Mouse (Mus musculus) left cerebral cortex, adult 18-20 months (tissue): Measurements from ENCODE around the gene Tmem251. TPM values are rescaled to one million over a fixed set of nuclear protein-coding genes. Genes with fewer than 3 reads are reported as not detected.
A peak's percentile ranks its signal among the peaks of the same experiment; 100 is the strongest.

Experiments used
- DNase-seq, 2 experiments: peaks; one replicate each; pipeline ENCODE4 v3.0.0; 2021 to 2022; ENCODE audit warnings: low spot score in 2 of 2, mixed read lengths in 1 of 2
- total RNA-seq, 2 experiments: library from RNA; stranded (reverse); gene quantifications; 2 replicates each; pipeline ENCODE4 v1.2.3; 2021

The Tmem251 gene
- total RNA-seq, 2 experiments from 2014 or later, result 5.1 to 5.7 TPM

DNA sequence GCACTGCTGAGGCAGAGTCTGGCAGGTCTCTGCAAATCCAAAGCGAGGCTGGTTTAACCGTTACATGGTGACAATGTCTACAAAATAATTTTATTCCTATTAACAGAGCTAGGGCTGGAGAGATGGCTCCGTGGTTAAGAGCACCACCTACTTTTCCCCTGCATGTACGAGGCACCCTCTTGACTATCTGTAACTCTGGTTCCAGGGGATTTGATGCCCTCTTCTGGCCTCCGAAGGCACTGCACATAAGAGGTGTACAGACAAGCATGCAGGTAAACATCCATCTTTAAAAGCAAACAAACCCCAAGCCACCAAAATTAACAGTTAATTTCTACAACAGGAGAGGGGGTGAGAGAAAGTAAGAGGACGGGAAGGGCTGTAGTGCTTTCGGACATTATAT lies 12.7 kb downstream of the Tmem251 start:
- DNase-seq, result no peak

DNA sequence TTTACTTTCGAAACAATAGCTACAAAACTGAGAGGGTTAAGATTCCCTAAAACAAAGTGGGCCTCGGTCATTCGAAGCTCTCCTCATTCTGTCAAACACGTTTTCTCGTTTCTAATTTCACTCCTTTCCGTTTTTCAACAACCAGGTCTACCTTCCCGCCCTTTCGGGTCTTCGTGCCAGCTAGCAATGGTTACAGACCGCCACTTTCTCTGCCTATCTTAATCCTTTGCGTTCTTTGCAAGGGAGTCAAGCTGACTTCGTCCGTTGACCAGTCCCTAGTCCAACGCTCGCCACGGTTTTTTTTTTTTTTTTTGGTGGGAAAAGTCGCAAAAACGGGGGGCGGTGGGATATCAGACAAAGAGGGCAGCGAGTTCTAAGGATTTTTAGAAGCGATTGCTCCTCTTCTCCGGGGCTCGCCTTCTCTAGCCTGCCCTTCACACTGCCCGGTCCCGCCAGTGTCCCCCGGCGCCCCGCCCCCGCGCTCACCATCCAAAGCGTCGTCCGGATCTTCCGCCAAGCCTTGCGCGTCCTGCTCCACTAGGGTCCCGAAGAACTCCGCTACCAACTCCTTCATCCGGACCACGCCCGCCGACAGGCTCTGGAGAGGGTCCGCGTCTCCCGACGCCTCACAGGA lies 13.6 kb downstream of the Tmem251 start:
- DNase-seq, result no peak

DNA sequence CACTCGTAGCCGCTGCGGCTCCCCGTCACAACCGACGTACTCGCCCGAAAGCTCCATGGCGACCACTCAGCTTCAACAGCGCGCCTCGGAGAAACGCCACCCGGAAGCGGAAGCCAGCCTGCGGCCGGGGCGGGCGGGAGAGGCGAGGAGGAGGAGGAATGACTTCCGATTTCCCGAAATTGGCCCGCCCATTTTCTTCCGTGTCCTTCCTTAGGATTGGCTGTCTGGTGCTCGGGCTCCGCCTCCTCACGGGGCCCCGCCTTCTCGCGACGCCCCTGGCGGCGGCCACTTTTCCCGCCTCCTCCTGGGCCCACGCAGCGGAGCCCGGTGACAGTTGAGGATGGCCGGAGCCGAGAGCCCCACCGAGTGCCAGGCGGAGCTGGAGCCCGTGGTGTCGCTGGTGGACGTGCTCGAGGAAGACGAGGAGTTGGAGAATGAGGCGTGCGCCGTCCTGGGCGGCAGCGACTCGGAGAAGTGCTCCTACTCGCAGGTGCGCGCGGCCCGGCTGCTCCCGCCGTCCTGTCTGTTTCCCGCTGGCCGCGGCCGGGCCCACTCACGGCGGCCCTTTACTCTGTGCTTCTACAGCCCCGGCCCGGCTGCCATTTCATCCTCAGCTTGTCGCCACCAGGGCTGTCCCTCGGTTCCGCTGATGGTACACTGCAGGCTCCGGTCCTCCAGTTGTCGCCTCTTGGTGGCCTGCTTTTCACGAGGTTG lies 14.3 kb downstream of the Tmem251 start, which contains the start of the genes Gm28051, Gon7 and Ubr7:
Gm28051 (minus strand) TSS at position 77 of the 714 bp plus-strand sequence.
Gon7 (minus strand) TSS at position 115 of the 714 bp plus-strand sequence.
Ubr7 (plus strand) TSS at position 279 of the 714 bp plus-strand sequence.
- DNase-seq, result peak; percentile 95 to 97

DNA sequence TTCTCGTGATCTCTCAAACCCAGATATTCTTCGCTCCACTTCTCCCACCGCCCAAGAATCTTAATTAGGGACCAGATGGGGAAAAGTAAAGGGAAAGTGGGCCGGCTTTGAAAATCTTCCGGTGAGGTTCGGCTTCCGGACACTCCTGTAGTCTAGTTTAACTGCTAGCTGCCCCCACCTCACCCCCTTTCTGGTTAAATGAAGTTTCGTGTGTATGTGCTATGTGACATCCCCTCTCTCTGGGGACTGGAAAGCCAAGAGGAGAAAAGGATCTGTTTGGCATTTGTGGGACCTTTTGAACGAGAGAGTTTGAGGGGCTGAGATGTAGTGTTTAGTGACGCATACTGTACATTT lies 14.8 kb downstream of the Tmem251 start, which contains the start of gene Gm20604:
Gm20604 (minus strand) TSS at position 270 of the 354 bp plus-strand sequence.
- DNase-seq, result no peak

DNA sequence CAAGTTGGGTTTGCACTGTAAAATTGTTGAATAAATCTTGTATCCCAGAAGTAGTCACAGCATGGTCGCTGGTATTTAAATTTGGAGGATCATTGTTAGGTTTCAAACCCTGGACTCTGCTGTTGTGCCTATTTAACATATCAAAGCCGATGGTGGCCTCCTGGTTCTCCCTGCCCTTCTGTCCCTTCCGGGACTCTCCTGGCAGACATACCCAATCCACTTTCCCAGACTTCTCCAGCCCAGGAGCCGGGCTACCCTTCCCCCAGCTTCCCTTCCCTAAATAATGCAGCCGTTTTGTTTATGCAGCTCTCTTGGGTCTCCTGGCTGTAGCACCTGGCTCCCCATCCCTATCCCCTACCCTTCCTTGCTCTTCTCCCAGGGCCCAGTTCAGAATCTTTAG lies 15.4 kb downstream of the Tmem251 start:
- no peak for DNase-seq

DNA sequence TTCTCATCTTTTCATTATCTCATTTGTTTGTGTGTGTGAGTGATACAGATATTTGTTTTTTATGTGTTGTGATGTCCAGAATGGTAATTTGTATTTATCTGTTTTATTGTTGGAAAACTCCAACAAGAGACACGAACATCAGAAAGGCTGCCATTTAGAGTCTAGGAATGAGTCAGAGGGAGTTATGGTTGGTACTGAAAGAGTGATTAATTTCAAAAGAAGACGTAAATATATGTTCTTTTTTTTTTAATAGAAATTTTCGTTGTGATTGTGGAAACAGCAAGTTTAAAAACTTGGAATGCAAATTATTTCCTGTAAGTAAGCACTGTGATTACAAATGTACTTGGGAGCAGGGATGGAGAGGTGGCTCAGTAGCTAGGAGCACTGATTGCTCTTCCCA lies 18.1 kb downstream of the Tmem251 start:
- DNase-seq, result no peak

DNA sequence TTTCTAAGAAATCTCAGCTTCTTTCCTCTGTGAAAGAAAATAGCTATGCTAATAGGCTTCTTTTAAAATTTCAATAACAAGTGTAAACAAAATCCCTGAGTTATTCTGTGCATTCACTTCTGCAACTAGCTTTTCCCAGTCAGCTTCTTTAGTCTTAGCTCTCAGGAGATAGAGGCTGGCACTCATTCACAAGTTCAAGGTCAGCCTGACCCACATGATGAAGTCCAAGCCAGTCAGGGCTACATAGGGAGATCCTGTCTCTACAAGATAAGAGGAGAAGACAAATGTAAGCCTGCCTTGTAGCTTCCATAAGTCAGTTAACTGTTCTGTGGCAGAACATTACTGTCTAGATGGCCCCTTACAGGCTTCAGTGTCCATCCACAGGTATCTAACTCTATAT lies 20.1 kb downstream of the Tmem251 start:
- no peak for DNase-seq

DNA sequence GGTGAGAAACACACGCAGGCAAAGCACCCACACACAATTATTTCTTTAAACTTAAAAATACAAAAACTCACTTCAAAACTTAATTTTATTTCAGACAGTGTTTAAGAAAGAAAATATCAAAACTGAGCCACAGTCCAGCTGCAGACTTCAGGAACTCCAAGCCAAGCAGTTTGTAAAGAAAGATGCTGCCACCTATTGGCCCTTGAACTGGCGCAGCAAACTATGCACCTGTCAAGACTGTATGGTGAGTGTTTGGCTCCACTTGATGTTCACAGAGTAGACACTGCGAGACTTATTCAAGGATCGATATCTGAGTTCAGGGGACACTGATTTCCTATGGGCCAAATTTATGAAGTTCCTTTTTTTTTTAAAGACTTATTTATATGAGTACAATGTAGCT lies 25.4 kb downstream of the Tmem251 start:
- DNase-seq, result no peak

DNA sequence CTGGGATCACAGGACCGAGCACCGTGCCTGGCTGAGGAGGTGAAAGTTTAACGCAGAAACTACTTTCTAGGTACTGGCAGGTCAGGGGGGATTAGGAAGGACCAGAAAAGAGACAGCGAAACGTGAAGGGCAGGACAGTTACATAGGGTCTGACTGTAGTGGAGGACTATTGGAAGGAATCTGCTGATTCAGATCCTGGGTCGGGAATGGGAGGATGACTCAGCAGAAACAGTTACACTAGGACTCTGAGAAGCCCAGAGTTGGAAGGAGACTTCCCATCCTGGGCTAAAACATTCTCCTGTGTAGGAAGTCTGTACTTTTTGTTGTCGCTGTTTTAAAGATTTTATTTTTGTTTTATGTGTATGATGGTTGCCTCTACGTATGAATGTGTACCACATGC lies 28.0 kb downstream of the Tmem251 start:
- no peak for DNase-seq

DNA sequence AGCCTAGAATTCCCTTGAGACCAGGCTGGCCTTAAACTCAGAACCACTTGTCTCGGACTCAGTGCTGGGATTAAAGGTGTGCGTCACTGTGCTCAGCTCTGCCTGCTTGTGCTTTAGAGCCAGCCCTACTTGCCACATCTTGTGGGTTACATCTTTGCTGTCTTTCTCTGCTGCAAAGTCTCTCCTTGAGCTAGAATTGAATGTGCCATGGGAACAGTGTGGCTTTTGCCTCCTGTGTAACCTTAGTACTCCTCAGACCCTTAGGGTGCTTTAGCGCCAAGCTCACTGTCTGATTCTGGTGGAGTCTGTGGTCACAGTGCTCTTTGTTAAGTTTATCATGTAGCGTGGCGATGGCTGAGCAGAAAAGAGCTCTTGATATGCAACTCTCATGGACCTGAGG lies 29.1 kb downstream of the Tmem251 start:
- DNase-seq, result no peak

DNA sequence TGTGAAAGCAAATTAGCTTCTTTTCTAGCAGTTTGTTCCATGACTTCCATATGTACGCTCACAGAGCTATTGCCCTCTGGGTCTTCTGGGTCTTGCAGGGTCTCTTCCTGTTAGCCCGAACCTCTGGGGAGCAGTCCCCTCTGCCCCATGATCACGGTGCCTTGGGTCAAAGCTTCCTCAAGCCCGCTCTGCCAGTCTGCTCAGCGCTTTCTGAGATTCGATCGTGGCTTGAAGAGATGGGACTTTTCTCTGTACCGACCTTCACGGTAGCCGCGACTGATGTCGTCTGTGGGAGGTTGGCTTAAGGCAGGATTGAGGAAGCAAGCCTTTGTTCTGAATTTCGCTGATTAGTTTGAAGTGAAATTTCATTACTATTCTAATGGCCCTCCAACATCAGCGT lies 32.5 kb downstream of the Tmem251 start:
- DNase-seq, result no peak

DNA sequence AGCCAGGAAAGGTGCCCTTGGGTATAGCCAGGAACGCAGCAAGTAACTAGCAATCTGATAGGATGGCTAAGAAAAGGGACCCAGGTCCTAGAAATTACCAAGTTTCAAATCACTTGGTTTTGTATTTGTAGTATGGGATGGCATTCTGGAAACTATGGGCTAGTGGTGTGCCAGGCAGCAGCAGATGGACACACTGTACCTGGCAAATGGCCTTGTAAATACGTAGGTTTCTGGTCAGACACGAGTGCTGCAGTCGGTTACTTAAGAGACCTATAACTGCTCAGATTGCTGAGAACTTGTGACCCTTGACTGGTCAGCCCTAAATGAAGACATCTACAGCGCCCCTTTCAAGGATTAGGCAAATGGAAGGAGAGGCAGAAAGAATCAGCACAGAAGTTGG lies 34.6 kb downstream of the Tmem251 start:
- DNase-seq, result no peak

DNA sequence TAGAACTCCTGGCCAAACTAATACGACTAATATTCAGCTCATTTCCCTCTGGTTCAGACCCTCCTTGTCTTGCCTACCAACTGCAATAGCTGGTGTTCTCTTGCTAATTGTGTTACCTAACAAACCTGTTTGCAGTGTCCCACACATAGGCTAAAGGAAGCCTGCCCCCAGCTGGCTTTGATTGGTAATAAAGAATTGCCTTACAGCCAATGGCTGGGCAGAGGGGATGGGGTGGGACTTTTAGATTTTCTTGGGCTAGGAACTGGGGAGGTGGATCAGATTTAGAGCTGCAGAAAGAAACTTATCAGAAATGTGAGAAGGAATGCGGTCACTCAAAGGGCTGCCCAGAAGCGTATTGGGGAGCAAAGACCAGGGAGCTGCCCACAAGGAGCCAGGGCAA lies 35.9 kb downstream of the Tmem251 start:
- DNase-seq, result no peak

DNA sequence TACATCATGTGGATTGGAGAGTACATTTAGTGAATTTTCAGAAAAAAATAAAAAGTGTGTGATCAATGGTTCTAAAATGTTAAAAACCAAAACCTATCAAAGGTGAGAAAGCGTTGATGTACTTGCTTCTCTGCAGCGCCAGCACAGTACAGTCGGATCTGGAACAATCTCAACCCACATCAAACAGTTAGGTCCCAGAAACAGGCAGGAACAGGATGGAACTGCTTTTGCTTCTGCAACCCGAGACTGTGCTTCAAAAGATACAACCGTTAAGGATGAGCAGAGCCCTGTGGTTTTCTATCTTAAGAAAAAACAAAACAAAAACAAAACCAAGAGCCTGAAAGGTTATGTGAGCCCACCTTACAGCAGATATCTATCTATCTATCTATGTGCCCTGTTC lies 39.3 kb downstream of the Tmem251 start:
- DNase-seq, result no peak

DNA sequence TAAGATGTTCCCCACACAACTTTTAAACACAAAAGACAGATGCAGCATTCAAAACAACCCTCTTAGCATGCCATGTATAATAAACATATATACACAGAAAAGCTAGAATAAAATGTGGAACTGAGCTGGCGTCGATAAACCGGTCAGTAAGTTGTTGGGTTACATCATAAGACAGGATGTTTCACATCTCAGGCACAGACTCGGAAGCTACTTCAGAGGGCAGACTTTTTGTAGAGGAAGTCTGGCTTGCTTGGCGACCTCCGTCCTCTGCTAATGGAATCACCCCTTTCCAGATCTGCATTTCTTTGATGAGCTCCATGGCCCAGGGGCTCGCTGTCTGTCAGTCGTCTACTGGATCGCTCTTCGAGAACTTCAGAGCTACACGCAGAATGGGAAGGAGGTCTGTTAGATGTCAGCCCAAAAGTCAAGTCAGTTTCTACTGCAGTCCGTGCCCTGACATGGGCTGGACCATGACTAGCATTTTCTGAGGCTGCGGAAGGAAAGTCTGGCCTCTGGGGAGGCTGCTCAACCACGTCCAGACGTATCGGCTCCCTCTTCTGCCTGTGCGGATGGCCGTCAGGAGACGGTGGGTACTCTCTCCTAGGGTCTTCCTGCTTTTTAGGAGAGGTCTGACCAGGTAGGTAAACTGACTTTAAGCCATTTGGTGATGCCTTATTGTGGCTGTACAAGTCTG lies 41.5 kb downstream of the Tmem251 start:
- DNase-seq, result no peak

DNA sequence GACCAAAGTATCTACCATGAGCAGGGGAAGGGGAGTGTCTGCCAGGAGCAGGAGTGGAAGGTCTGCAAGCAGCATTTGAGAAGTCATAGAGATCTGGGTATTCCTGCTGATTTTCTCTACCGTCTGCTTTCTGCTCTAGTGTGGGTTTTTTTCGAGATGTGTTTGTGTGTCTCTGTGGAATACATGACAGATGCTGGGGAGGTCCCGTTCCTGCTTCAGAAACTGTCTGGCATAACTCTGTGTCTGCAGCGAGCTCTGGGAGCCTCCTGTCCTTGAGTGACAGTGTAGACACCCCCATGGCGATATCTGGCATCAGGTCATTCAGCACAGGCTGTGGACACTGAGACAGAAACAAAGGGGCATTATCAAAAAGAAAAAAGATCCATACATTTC lies 42.0 kb downstream of the Tmem251 start:
- no peak for DNase-seq

DNA sequence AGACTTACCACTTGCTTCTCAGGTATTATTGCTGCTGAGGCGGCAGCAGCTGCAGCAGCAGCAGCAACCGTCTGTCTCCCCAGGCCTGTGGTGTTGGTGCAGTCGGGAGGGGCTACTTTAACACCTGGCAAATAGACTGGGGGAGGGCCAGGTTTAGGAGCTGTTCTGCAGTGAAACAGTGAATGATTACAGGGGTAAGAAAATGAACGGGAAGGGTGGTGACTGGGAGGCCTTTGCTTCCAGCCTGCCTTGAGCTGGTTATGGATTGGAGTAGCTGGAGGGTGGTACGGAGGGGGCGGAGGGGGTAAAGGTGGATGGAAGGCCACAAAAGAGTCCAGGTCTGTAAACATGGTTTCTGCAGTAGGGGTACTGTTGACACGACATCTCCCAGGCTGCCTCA lies 44.4 kb downstream of the Tmem251 start:
- DNase-seq, result no peak

Other genes with a start within 250 kb of the Tmem251 start
- 100 to 1,000 TPM; 151 to 236 TPM for gene Chga, start 188.8 kb upstream of the Tmem251 start, total RNA-seq
- gene Itpk1, start 38.8 kb upstream of the Tmem251 start, total RNA-seq, result 10 to 100 TPM; 56.0 to 63.6 TPM
- gene Moap1, start 101 bp upstream of the Tmem251 start, total RNA-seq, result 10 to 100 TPM; 33.1 to 34.5 TPM
- gene Gm28051, start 14.0 kb downstream of the Tmem251 start, total RNA-seq, result not detected
- gene Gon7, start 14.0 kb downstream of the Tmem251 start, total RNA-seq, result 10 to 100 TPM; 13.8 to 21.4 TPM
- 10 to 100 TPM; 32.5 to 32.6 TPM for gene Ubr7, start 14.2 kb downstream of the Tmem251 start, total RNA-seq
- gene Gm20604, start 14.9 kb downstream of the Tmem251 start, total RNA-seq, result 10 to 100 TPM; 16.5 to 19.1 TPM
- gene Btbd7, start 134.7 kb downstream of the Tmem251 start, total RNA-seq, result 10 to 100 TPM; 18.4 to 19.6 TPM
- not detected for gene Cox8c, start 155.6 kb downstream of the Tmem251 start, total RNA-seq
- 10 to 100 TPM; 54.7 to 55.8 TPM for gene Unc79, start 205.1 kb downstream of the Tmem251 start, total RNA-seq